Mouse (Mus musculus): Measurements from ENCODE around the gene Gm3636.
"Not testable (repeated sequence)": the region's sequence is repeated elsewhere in the genome, so short reads cannot be mapped to it uniquely, and the experiment has no call there.

Gm3636 gene

GRCm38 (mm10) chr14:6742232-6742631, at the start of gene Gm3636:
Gene Gm3636, minus strand, starts transcription at chr14:6742332.
- not testable (repeated sequence) for DNase-seq (ENCODE audit: low spot score in 2 of 2)

- not testable (repeated sequence) for DNase-seq (ENCODE audit: low spot score in 2 of 2)
These were observed 32.2 kb upstream of the Gm3636 start, which contains the start of gene Gm8362 for GRCm38 (mm10) chr14:6774311-6774710. Gene Gm8362, minus strand, starts transcription at chr14:6774411.

- DNase-seq (ENCODE audit: low spot score in 2 of 2), result not testable (repeated sequence)
These were observed 15.1 kb upstream of the Gm3636 start for GRCm38 (mm10) chr14:6757231-6757536.

GRCm38 (mm10) chr14:6756384-6757230, 14.5 kb upstream of the Gm3636 start:
- DNase-seq (ENCODE audit: low spot score in 2 of 2), result not testable (repeated sequence)

GRCm38 (mm10) chr14:6720151-6720550, 22.0 kb downstream of the Gm3636 start, which contains the start of gene Gm8050:
Gene Gm8050, minus strand, starts transcription at chr14:6720251.
- not testable (repeated sequence) for DNase-seq (ENCODE audit: low spot score in 2 of 2)

Measured in frontal cortex, postnatal 25 days (tissue).